Mouse (Mus musculus) cerebellum, adult 2 months (tissue): ENCODE measurements around the gene Sirpb1c.

Experiments used
- CTCF ChIP-seq: fragments of 200-500 bp; IDR thresholded peaks from 2 replicates; pipeline ENCODE4 v1.5.1; 2011; ENCODE audit warnings: low read depth, mild to moderate bottlenecking, control low read depth, low read length, moderate library complexity, borderline replicate concordance; ENCODE audit not compliant: insufficient read depth
- POLR2A ChIP-seq: fragments of 200-500 bp; IDR thresholded peaks from 2 replicates; pipeline ENCODE4 v1.6.1; 2011; ENCODE audit warnings: low read length, control low read depth, borderline replicate concordance; ENCODE audit not compliant: insufficient read depth

DNA sequence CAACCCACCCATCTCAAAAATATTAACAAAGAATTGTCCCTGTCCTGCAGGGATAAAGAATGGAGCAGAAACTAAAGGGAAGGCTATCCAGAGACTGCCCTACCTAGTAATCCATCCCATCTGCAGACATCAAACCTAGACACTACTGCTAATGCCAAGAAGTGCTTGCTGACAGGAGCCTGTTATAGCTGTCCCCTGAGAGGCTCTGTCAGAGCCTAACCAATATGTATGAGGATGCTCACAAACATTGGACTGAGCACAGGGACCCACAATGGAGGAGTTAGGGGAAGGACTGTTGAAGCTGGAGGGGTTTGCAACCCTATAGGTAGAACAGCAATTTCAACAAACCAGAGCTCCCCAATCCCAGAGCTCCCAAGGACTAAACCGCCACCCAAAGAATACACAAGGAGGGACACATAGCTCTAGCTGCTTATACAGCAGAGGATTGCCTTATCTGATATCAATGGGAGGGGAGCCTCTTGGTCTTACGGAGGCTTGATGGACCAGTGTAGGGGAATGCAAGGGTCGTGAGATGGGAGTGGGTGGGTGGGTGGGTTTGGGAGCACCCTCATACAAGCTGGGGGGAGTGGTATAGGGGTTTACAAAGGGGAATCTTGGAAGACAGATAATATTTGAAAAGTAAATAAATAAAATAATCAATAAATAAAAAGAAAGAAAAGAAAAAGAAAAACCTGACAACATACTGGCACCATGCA, 838 bp downstream of the Sirpb1c start:
- no peak for TF ChIP-seq POLR2A
- no peak for TF ChIP-seq CTCF
